Mouse (Mus musculus) retina, postnatal 1 day (tissue): Measurements from ENCODE around the gene Fyn.
A peak's percentile ranks its signal among the peaks of the same experiment; 100 is the strongest.

Experiments
- DNase-seq: peaks from one replicate; pipeline ENCODE4 v3.0.0-alpha.2; 2012

Gene Fyn

GRCm38 (mm10) chr10:39368572-39369135, at the start of gene Fyn:
TSS of gene Fyn (plus strand) at chr10:39368855.
- DNase-seq = no peak

DNA sequence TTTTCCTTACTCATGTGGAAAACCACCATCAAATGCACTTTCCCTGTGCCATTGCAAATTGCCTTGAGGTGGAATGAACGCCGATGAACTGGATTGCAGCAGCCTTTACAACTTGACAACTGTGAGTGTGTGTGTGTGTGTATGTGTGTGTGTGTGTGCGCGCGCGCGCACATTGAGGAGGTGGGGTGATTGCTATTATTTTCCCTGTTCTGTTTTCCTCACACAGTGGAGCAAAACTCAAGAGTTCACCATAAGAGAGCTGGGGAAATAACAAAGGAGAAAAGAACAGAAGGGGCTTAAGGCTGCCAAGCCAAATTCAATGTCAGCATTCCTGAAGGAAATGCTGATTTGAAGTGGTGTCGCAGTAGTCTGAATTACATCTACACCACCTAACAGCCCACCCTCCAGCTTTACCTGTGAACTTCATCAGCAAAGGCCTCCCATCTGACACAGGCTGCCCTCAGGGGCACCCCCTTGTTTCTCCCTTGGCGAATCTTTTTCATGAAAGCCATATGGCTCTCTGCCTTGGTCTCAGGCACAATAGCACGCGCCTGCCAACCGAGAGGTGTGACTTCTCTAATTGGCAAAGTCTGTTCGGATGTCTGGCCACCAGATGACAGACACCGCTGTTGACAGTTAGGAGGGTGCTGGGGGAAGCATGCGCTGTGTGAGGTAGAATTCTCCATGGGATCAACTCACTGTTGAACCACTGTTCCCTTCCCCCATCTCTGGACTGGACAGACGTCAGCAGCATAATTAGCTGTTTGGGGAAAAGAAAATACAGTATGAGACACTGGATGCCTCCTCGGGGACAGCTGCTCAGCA, 47.6 kb upstream of the Fyn start:
- DNase-seq = peak; percentile 75

DNA sequence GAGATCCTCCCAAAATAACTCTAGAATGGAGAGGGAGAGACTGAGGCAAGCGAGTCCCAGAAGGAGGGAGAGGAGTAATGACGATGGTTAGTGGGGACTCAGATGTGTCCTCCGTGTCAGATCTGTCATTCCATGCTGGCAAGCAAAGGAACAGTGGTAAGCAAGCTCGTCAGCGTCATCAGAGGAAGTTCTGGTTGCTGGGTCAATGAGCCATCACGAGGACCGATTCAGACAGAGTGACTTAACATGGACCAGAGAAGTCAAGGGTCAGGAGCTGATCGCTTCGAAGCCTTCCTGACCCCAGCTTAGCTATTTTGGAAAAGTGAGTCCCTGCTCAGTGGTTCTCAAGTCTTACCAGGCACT, 47.1 kb upstream of the Fyn start:
- no peak for DNase-seq

- no peak for DNase-seq
These were observed 46.5 kb upstream of the Fyn start for GRCm38 (mm10) chr10:39322143-39322542.

- DNase-seq = no peak
These were observed 44.4 kb upstream of the Fyn start for GRCm38 (mm10) chr10:39324291-39324690.

GRCm38 (mm10) chr10:39328661-39329060, 40.0 kb upstream of the Fyn start:
- no peak for DNase-seq

- DNase-seq = no peak
These were observed 34.3 kb upstream of the Fyn start for GRCm38 (mm10) chr10:39334320-39334719.

- DNase-seq = no peak
These were observed 32.8 kb upstream of the Fyn start for GRCm38 (mm10) chr10:39335880-39336279.

GRCm38 (mm10) chr10:39339189-39339968, 29.3 kb upstream of the Fyn start:
- no peak for DNase-seq

DNA sequence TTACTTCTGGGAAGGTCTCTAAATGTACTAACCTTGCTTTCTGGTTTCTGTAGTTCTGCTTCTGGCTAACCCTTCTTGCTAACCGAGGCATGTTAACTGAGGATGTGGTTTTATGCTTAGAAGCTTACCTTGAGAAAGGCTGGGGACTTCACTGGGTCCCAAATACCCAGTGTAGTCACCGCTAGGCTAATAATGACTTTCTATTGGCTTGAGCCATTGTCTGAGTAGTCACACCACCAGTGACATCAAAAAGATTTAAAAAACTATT, 28.8 kb upstream of the Fyn start:
- DNase-seq = no peak

DNA sequence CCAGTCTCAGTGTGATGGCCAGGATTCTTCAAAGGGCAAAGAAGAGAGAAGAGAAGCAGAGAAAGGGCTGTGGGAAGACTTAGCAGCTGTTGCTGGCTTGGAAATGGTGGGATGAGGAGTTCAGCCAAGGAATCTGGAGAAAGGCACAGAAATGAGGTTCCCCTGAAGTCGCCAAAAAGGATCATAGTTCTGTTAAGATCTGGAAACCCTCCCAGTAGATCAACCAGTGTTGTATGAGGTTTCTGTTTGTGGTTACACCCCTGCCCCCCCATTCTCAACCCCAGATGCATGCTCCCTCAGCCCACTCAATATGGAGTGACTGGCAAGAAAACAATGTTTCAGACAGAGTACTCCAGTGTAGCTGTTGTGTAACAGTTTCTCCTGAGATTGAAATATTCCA, 25.1 kb upstream of the Fyn start:
- DNase-seq = no peak

DNA sequence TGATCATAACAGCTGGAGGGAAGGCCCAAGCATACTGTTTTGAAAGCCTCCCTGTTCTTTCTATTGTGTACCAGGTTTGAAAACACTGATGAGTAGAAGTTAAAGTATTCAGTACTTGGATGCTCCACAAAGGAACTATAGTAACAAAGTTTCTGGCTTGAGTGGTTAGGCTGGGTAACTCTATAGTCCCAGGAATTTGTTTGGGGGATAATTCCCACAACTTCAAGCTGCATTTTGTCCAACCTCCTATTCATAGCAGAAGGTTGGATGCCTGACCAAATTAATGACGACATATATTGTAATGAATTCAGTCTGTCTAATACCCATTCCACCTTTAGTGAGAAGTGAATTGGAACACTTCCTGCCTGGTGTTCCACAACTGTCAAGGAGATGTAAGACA, 22.7 kb upstream of the Fyn start:
- DNase-seq = no peak

GRCm38 (mm10) chr10:39349781-39350364, 18.8 kb upstream of the Fyn start:
- DNase-seq = no peak

DNA sequence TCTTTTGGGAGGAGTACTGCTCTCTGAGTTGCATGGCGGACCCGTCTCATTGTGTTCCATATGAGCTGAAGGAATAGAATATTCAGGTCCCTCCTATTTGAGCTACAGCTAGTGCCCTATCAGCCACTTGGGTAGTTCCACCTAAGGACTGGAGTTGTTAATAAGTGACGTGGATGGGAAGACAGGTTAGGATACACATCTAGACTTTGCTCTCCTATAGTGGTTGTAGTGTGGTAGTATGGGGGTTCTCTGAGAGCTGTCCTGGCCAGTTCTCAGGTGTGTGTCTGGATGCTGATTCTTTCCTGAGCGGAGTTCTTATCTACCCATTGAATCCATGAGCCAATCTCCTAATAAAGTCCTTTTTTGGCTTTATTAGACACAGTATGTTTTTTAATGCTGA, 4.5 kb upstream of the Fyn start:
- DNase-seq = no peak

- DNase-seq = peak; percentile 99
These were observed 862 bp downstream of the Fyn start for GRCm38 (mm10) chr10:39369502-39369931.

GRCm38 (mm10) chr10:39369977-39370785, 1.5 kb downstream of the Fyn start:
- peak; percentile 75 for DNase-seq

- peak; percentile 81 for DNase-seq
These were observed 2.1 kb downstream of the Fyn start for GRCm38 (mm10) chr10:39370786-39371221.

GRCm38 (mm10) chr10:39371467-39371866, 2.8 kb downstream of the Fyn start:
- peak; percentile 15 for DNase-seq

DNA sequence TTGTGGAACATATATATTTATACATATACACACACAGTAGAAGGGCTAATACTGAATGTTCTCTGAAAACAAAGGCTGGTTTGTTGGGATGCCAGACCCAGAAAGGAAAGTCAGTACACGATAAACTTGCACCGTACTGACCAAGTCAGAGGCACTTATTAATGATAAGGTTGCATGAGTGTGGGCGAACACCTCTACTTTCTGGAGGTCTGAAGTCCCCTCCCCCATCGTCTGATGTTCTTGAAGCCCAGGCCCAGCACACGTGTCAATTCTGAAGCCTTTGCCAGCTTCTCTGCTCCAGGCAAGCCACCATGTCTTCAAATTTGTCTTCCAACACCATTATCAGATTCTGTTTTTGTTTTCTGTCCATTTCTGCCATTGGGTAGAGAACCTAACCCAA, 3.3 kb downstream of the Fyn start:
- no peak for DNase-seq

- no peak for DNase-seq
These were observed 8.0 kb downstream of the Fyn start for GRCm38 (mm10) chr10:39376676-39377075.

DNA sequence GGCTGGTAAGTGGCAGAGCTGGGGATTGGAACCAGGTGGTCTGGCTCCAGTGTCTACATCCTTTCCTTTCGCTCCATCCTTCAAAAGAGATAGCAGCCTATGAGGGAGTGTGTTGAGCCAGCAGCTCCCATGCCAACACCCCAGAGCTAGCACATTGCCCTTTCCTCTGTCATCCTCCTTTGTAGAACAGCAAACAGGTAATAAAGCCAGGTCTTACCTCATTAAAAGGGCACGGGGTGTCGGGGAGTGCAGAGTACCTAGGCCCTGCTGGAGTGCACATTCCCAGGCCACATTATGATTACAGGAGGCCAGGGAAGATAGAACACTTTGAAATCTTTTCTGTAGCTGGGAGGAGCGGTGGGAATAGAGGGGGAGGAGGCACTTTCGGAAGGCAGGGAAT, 8.6 kb downstream of the Fyn start:
- no peak for DNase-seq

DNA sequence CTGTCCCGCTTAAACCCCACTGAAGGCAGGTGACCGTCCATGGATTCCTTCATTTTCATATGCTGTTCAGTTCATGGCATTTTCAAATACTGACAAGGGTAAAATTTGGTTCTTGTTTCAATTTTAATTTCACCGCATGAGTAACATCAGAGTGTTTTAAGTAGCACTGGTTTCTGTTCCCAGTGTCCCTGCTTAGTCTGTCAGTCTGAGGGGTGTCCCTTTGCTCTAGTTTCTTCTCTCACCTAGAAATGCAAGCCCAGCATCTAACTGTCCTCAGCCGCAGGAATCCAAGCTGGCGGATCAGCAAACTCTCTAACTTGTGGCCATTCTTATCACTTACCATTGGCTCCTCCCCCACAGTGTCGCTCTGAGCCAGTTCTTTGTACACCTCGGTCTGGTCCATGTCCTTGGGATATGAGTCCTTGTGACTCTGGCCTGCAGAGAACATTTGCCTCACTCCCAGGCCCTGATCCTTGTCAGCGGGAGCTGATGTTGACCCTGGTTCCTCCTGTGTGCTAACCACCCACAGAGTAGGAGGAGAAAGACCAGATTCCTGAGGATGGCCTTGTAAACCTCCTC, 9.5 kb downstream of the Fyn start:
- DNase-seq = no peak

- DNase-seq = no peak
These were observed 10.6 kb downstream of the Fyn start for GRCm38 (mm10) chr10:39379287-39379686.
